Comparison of ENCODE assay signal across 9 mouse cellular contexts in the genomic region with DNA sequence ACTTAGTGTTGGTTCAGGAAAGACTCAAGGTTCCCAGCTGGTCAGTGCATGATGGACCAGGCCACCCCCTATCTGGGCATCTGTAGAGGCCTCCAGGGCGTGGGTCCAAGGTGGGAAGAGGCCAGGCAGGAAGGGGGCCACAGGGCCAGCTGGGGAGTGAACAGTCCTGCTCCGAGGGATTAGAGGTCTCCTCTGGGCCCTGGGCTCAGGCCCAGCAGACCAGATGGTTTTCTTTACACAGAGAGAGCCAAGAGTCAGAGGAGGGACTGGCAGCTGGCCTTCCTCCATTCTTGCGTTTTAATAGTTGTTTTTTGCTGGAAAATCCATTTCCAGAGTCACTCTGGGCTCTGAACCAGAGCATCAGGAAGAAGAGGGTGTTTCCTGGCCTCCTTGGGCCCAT. TPM values are rescaled to one million over a fixed set of nuclear protein-coding genes. Genes with fewer than 3 reads are reported as not detected.
A peak's percentile ranks its signal among the peaks of the same experiment; 100 is the strongest.
DNase-seq lines count a peak whose midpoint lies in the region; ATAC-seq and TF ChIP-seq lines count a peak whose summit lies in the region.
"Had no signal": no experiment of that assay in that cellular context is flagged by ENCODE, and none has a peak within 500 bp of the region (broad histone marks: within the 10 kb centered on the region; RNA-seq: fewer than 3 reads in every experiment).

No protein-coding gene starts in this region.

- peak overlapping the region; percentile 67 for H3K27ac ChIP-seq in limb, embryonic 13.5 days
- H3K27ac ChIP-seq in limb, embryonic 10.5 days, result no peak overlapping the region
- H3K27ac ChIP-seq in midbrain, embryonic 10.5 days (replicated peaks), result peak overlapping the region; percentile 2; the same call in 1 of the 2 replicates
- peak overlapping the region; percentile 73 for H3K27ac ChIP-seq in stomach, postnatal 0 days (replicated peaks)

- no peaks in the 10 kb centered on the region for H3K27me3 ChIP-seq in limb, embryonic 13.5 days
- no peaks in the 10 kb centered on the region for H3K27me3 ChIP-seq in limb, embryonic 10.5 days (ENCODE audit: low read depth, poor library complexity, severe bottlenecking)
- H3K27me3 ChIP-seq in midbrain, embryonic 10.5 days (ENCODE audit: low read depth, poor library complexity, severe bottlenecking), result no peaks in the 10 kb centered on the region
- H3K27me3 ChIP-seq in stomach, postnatal 0 days (ENCODE audit: control insufficient read depth, insufficient read depth, low read length), result no peaks in the 10 kb centered on the region

- H3K36me3 ChIP-seq in limb, embryonic 13.5 days, result peaks cover 83% of the 10 kb centered on the region
- H3K36me3 ChIP-seq in limb, embryonic 10.5 days, result peaks cover 91% of the 10 kb centered on the region
- peaks cover 93% of the 10 kb centered on the region for H3K36me3 ChIP-seq in midbrain, embryonic 10.5 days
- peaks cover 27% of the 10 kb centered on the region for H3K36me3 ChIP-seq in stomach, postnatal 0 days (ENCODE audit: control insufficient read depth, insufficient read depth, low read length)

- no peak overlapping the region for H3K4me2 ChIP-seq in limb, embryonic 13.5 days (replicated peaks)
- H3K4me2 ChIP-seq in stomach, postnatal 0 days (replicated peaks; ENCODE audit: low read depth), result no peak overlapping the region

- no peak overlapping the region for H3K4me3 ChIP-seq in limb, embryonic 13.5 days
- no peak overlapping the region for H3K4me3 ChIP-seq in limb, embryonic 10.5 days
- H3K4me3 ChIP-seq in midbrain, embryonic 10.5 days, result no peak overlapping the region
- H3K4me3 ChIP-seq in stomach, postnatal 0 days (ENCODE audit: low read depth, low read length), result no peak overlapping the region

- intact Hi-C loops in heart, postnatal 14 days (cut with DNase I), result no loop called here

- 62% methylated on average over 3 of the region's 3 CpGs for WGBS in limb, embryonic 13.5 days
- 90% methylated on average over 3 of the region's 3 CpGs for WGBS in limb, embryonic 10.5 days
- WGBS in midbrain, embryonic 10.5 days, result 81% methylated on average over 3 of the region's 3 CpGs
- 49% methylated on average over 3 of the region's 3 CpGs for WGBS in stomach, postnatal 0 days

- H3K9me3 ChIP-seq in limb, embryonic 13.5 days, result no peaks in the 10 kb centered on the region
- H3K9me3 ChIP-seq in limb, embryonic 10.5 days (replicated peaks), result no peaks in the 10 kb centered on the region
- H3K9me3 ChIP-seq in midbrain, embryonic 10.5 days (replicated peaks), result no peaks in the 10 kb centered on the region
- H3K9me3 ChIP-seq in stomach, postnatal 0 days (ENCODE audit: control insufficient read depth, low read length), result no peaks in the 10 kb centered on the region
- H3K9me3 ChIP-seq: G1E had no signal

- no peak for TF ChIP-seq EP300 in stomach, postnatal 0 days (optimal IDR thresholded peaks at IDR 0.05)

- no peak for DNase-seq in limb, embryonic 10.5 days (ENCODE audit: low spot score)
- peak; percentile 78 to 85 for DNase-seq in cerebellum, postnatal 36 days
- DNase-seq in heart, postnatal 14 days, result peak; percentile 79 to 83
- peak; percentile 38 to 63 for DNase-seq in layer of hippocampus, adult 8-10 months (ENCODE audit: low spot score in 2 of 2)
- no peak for DNase-seq in midbrain, embryonic 10.5 days (ENCODE audit: low spot score)
- DNase-seq in stomach, postnatal 0 days (ENCODE audit: low spot score), result peak; percentile 37
- DNase-seq in yolk sac, embryonic 10.5 days (ENCODE audit: low spot score), result no peak

- no peak for TF ChIP-seq CTCF in stomach, postnatal 0 days (IDR thresholded peaks at IDR 0.05; ENCODE audit: low read depth)

- no peak overlapping the region for H3K9ac ChIP-seq in limb, embryonic 13.5 days
- no peak overlapping the region for H3K9ac ChIP-seq in stomach, postnatal 0 days (ENCODE audit: low read length)

- H3K4me1 ChIP-seq in limb, embryonic 13.5 days, result no peaks in the 10 kb centered on the region
- no peaks in the 10 kb centered on the region for H3K4me1 ChIP-seq in limb, embryonic 10.5 days
- no peaks in the 10 kb centered on the region for H3K4me1 ChIP-seq in midbrain, embryonic 10.5 days
- no peaks in the 10 kb centered on the region for H3K4me1 ChIP-seq in stomach, postnatal 0 days (replicated peaks; ENCODE audit: control insufficient read depth, insufficient read depth)

- ATAC-seq in limb, embryonic 13.5 days (ENCODE audit: low FRiP score, low read depth), result peak; percentile 33; the same call in 1 of the 2 replicates
- peak; percentile 71 for ATAC-seq in stomach, postnatal 0 days (ENCODE audit: low FRiP score, low TSS enrichment)

RNA-seq across cellular contexts. Expression of a gene that starts 27.4 kb away (rescaled TPM):
- polyA plus RNA-seq in limb, embryonic 13.5 days (2015; fragmentation: Nextera tagmentation; extraction: Ambion mirVana), result 6.8 and 7.4 TPM in 2 replicates
- 2.8 TPM in 2 replicates for polyA plus RNA-seq in limb, embryonic 10.5 days (2016; fragmentation: Nextera tagmentation; extraction: Ambion mirVana)
- total RNA-seq in heart, postnatal 14 days (2021), result 10 to 100 TPM in 1 of 2 experiments, 1 to 10 TPM in 1; 6.4 to 10.7 TPM
- total RNA-seq in layer of hippocampus, adult 8-10 months (2022), result not detected
- 3.4 and 3.5 TPM in 2 replicates for polyA plus RNA-seq in midbrain, embryonic 10.5 days (2016; fragmentation: Nextera tagmentation; extraction: Ambion mirVana)
- 41.2 and 43.6 TPM in 2 replicates for polyA plus RNA-seq in stomach, postnatal 0 days (2015; fragmentation: Nextera tagmentation; extraction: Ambion mirVana)

RNA-seq across cellular contexts. Expression of a gene that starts 29.1 kb away (rescaled TPM):
- polyA plus RNA-seq in limb, embryonic 13.5 days (2015; fragmentation: Nextera tagmentation; extraction: Ambion mirVana), result 341 and 368 TPM in 2 replicates
- 440 and 473 TPM in 2 replicates for polyA plus RNA-seq in limb, embryonic 10.5 days (2016; fragmentation: Nextera tagmentation; extraction: Ambion mirVana)
- 100 to 1,000 TPM; 202 to 211 TPM for total RNA-seq in heart, postnatal 14 days (2021)
- 100 to 1,000 TPM; 255 to 270 (median 268) TPM for total RNA-seq in layer of hippocampus, adult 8-10 months (2022)
- polyA plus RNA-seq in midbrain, embryonic 10.5 days (2016; fragmentation: Nextera tagmentation; extraction: Ambion mirVana), result 484 and 530 TPM in 2 replicates
- polyA plus RNA-seq in stomach, postnatal 0 days (2015; fragmentation: Nextera tagmentation; extraction: Ambion mirVana), result 157 and 165 TPM in 2 replicates

Comparison
In these comparisons a context has a peak if more than half of its experiments do, and no peak if none do; other contexts are left out.
1. DNase-seq: peak in cerebellum, postnatal 36 days (2 of 2), heart, postnatal 14 days (2 of 2), layer of hippocampus, adult 8-10 months (2 of 2) and stomach, postnatal 0 days (single experiment); none in limb, embryonic 10.5 days (single experiment), midbrain, embryonic 10.5 days (single experiment) and yolk sac, embryonic 10.5 days (single experiment).